Mouse (Mus musculus) left cerebral cortex, postnatal 36 days (tissue): ENCODE results near the gene Haus8. TPM values are rescaled to one million over a fixed set of nuclear protein-coding genes. Genes with fewer than 3 reads are reported as not detected.
"Not testable (repeated sequence)": the region's sequence is repeated elsewhere in the genome, so short reads cannot be mapped to it uniquely, and the experiment has no call there.

ENCODE experiments used
- DNase-seq, 2 experiments: peaks; one replicate each; pipeline ENCODE4 v3.0.0; 2021 to 2022; ENCODE audit warnings: low spot score in 2 of 2, mixed read lengths in 1 of 2
- intact Hi-C: fragments of 180-260 bp; cut with DNase I; formaldehyde crosslinking; loops from one replicate; pipeline ENCODE4 v1.15.1; 2025
- total RNA-seq, 2 experiments: library from RNA; stranded (reverse); gene quantifications; 2 replicates each; pipeline ENCODE4 v1.2.3; 2021

Gene Haus8
- total RNA-seq, 2 experiments from 2014 or later = 12.3 to 15.8 TPM

GRCm38 (mm10) chr8:71289098-71289497 is 16.4 kb upstream of the Haus8 start:
- no peak for DNase-seq
- intact Hi-C loops = no loop called here

GRCm38 (mm10) chr8:71288441-71288949 is 15.8 kb upstream of the Haus8 start:
- no peak for DNase-seq
- intact Hi-C loops = no loop called here

GRCm38 (mm10) chr8:71286223-71286622 is 13.5 kb upstream of the Haus8 start:
- DNase-seq, intact Hi-C loops: not testable (repeated sequence)

GRCm38 (mm10) chr8:71282621-71283020 is 9.9 kb upstream of the Haus8 start:
- no peak for DNase-seq
- intact Hi-C loops = loop anchor here (5.0 kb wide), 1 partner anchor 455 kb away; no protein-coding TSS in a partner anchor

GRCm38 (mm10) chr8:71281731-71282130 is 9.0 kb upstream of the Haus8 start:
- intact Hi-C loops = loop anchor here (5.0 kb wide), 1 partner anchor 456 kb away; no protein-coding TSS in a partner anchor
- DNase-seq = not testable (repeated sequence)

- intact Hi-C loops, DNase-seq: not testable (repeated sequence)
Observed at GRCm38 (mm10) chr8:71279409-71279808, 6.7 kb upstream of the Haus8 start.

GRCm38 (mm10) chr8:71276166-71276565 is 3.4 kb upstream of the Haus8 start:
- intact Hi-C loops = no loop called here
- no peak for DNase-seq

GRCm38 (mm10) chr8:71274478-71274877 is 1.7 kb upstream of the Haus8 start:
- intact Hi-C loops = loop anchor here (5.0 kb wide), 1 partner anchor 367 kb away; the partner anchor contains the start of gene Map1s
- no peak for DNase-seq

GRCm38 (mm10) chr8:71273151-71273510 is 397 bp upstream of the Haus8 start:
- DNase-seq = peak; percentile 52 to 55
- intact Hi-C loops = loop anchor here (5.0 kb wide), 1 partner anchor 366 kb away; the partner anchor contains the start of gene Map1s

GRCm38 (mm10) chr8:71271630-71272029 is 1.1 kb downstream of the Haus8 start:
- no peak for DNase-seq
- intact Hi-C loops = loop anchor here (5.0 kb wide), 1 partner anchor 364 kb away; the partner anchor contains the start of gene Map1s

GRCm38 (mm10) chr8:71268286-71268685 is 4.4 kb downstream of the Haus8 start:
- DNase-seq, intact Hi-C loops: not testable (repeated sequence)

GRCm38 (mm10) chr8:71267690-71268089 is 5.0 kb downstream of the Haus8 start:
- DNase-seq = no peak
- intact Hi-C loops = no loop called here

- intact Hi-C loops = no loop called here
Observed at GRCm38 (mm10) chr8:71261234-71261633, 11.5 kb downstream of the Haus8 start.

GRCm38 (mm10) chr8:71256545-71257232 is 16.0 kb downstream of the Haus8 start:
- DNase-seq = no peak
- intact Hi-C loops = no loop called here

More at GRCm38 (mm10) chr8:71261234-71261633, 11.5 kb downstream of the Haus8 start:
- DNase-seq = no peak

GRCm38 (mm10) chr8:71248203-71248602 is 24.5 kb downstream of the Haus8 start:
- DNase-seq = no peak
- intact Hi-C loops = no loop called here

- intact Hi-C loops = no loop called here
- no peak for DNase-seq
Observed at GRCm38 (mm10) chr8:71242757-71243156, 30.0 kb downstream of the Haus8 start.

GRCm38 (mm10) chr8:71224560-71224959 is 48.2 kb downstream of the Haus8 start:
- DNase-seq = no peak
- intact Hi-C loops = no loop called here

- intact Hi-C loops = not testable (repeated sequence)
Observed at GRCm38 (mm10) chr8:71214266-71214665, 58.5 kb downstream of the Haus8 start.

GRCm38 (mm10) chr8:71205541-71205967 is 67.2 kb downstream of the Haus8 start:
- DNase-seq = peak; percentile 11 to 12
- intact Hi-C loops = loop anchor here (10.0 kb wide), 1 partner anchor 311 kb away; the partner anchor contains the start of genes Rpl18a and Slc5a5

More at GRCm38 (mm10) chr8:71214266-71214665, 58.5 kb downstream of the Haus8 start:
- DNase-seq = not testable (repeated sequence)
